Mouse (Mus musculus) right cerebral cortex, adult 2 months (tissue): Measurements from ENCODE around the gene Trip10.
A peak's percentile ranks its signal among the peaks of the same experiment; 100 is the strongest.
"Not testable (repeated sequence)": the region's sequence is repeated elsewhere in the genome, so short reads cannot be mapped to it uniquely, and the experiment has no call there.

ENCODE experiments used
- DNase-seq, 2 experiments: peaks; one replicate each; pipeline ENCODE4 v3.0.0; 2021 to 2022; ENCODE audit warnings: low spot score in 2 of 2

The Trip10 gene

DNA sequence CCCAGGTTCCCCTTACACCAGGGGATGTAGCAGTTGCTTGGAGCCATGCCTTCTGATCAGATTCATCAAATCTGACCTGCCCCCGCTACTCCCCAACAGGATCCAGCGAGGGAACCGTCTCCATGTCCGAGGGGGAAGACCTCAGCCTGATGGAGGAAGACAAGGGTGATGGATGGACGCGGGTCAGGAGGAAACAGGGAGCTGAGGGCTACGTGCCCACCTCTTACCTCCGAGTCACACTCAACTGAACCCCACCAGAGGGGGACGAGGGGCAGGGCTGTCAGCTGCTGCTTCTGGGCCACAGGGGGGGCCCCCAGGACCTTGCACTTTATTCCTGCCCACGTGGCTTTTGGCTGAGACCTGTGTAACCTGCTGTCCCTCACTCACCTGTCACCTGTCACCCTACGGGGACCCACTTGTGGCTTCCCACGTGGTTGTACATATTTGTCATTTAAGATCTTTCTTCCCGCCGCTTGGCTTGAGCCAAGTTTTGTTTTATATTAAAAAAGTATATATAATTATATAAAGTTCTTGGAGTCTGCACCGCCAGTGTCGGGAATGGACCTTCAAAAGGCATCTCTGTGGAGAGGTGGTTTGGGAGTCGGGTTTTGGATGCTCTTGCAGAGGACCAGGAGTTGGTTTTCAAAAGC lies 13.8 kb downstream of the Trip10 start:
- no peak for DNase-seq

DNA sequence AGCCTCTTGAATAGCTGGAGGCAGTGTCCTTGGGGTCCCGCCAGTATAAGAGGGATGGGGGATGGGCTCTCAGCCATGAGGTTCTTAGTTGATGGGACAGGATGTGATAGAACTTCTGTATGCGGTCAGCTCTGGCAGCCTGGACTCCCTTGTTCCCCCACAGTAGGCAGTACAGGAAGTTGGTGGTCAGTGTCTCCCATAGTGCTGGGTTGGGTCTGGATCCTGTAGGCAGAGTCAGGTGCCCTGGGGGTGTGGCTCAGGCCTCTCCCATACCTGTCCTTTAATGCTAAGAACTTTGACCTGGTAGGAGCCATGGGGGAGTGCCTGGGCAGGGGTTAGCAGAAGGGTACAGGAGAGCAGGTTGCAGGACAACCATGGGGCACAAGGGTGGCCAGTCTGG lies 14.9 kb downstream of the Trip10 start:
- DNase-seq: no peak

DNA sequence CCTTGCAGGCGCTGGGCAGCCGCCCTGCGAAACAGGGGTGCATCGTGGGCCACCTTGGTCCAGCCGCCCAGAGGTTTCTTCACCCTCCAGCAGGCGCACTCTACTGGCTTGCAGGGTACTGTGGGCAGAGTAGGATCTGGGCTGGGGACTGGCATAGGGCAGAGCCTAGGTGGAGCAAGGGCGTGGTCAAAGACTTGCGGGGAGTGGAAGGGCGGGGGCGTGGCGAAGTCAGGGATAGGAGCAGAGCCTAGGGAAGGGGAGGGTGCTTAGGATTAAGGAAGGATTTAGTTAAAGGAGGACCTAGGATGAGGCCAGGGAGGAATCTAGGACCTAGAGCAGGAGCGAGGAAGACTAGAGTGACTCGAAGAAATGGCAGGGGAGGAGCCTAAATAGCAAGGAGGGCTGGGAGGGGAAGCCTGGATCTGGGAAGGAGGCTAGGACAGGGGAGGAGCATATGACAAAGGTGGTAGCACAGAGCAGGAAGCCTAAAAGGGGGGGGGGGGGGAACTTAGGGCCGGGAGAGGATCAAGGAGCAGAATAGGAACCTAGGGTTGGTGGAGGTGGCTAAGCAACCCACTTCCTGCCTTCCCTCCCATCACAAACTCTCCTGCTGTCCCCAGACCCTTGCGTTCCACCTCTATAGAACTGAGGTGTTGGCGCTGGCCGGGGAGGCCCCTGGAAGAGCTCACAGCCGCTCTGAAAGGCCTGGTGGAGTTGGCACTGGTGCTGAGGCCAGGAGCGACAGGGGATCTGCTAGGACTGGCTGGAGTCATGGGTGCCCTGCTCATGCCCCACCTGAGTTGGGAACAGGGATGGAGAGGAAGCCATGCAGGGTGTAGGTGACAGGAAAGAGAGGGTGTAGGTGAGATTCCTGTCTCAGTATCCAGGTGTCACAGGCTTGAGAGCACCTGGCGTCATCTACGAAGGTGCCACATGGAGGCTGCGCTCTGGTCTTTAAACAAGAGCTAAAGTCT lies 16.0 kb downstream of the Trip10 start:
- DNase-seq: peak in 1 of 2 experiments; percentile 11

DNA sequence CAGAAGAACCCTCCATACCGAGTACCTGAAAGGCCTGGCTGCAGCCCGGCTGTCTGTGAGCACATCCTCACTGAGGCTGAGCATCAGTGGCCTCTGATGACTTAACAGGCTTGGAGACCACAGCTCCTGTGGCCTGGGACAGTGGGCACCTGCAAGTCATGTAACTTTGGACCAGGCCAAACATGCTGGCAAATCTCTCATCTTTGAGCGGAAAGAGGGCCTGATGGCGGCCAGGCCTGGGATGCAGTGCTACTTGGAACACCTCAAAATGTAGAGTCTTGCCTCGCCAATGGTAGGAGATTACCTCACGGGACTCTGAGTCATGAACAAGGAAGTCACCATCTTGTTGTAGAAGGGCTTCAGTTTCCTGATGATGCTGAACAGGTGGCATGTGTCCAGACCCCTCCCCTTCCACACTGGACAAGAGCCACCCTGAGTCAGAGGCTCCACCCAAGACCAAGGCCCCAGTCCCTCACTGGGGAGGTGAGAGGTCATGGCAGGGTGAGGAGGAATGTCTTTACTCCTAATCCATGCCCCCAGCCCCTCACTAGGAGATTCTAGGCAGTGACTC lies 18.4 kb downstream of the Trip10 start:
- no peak for DNase-seq

DNA sequence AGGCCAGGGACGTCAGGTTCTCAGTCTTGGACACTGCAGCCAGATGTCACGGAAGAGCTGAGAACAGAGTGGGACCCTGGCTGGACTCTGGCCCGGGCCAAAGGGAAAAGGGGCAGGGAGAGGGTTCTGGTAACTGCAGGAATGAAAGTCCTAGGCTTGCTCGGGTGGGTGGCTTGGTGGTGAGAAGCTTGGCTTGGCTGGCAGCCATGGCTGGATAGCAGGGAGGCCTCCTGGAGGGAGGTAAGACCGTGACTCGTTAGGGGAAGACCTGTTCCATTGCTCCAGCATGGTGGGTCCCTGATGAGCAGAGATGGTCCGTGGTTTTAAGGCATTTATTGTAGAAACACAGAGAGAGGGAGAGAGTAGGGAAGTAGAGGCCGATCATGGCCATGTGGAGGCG lies 22.0 kb downstream of the Trip10 start:
- DNase-seq: no peak

DNA sequence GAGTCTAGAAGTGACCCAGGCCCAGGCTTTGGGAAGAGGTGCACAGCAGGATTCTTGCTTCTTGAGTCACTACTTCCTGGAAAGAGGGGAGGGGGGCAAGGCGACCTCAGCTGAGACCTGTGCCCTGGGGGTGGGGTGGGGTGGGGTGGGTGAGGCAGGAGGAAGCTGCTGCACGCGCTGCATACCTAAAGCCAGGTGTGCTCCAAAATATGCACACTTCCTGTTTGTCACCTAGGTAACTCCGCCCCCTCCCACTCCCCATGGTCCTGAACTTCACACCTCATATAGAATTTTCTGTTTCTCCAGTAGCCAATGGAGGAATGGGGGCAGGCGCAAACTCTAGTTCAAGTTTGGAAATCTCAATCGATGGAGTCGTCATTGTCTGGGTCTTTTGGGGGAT lies 24.6 kb downstream of the Trip10 start:
- DNase-seq: no peak

DNA sequence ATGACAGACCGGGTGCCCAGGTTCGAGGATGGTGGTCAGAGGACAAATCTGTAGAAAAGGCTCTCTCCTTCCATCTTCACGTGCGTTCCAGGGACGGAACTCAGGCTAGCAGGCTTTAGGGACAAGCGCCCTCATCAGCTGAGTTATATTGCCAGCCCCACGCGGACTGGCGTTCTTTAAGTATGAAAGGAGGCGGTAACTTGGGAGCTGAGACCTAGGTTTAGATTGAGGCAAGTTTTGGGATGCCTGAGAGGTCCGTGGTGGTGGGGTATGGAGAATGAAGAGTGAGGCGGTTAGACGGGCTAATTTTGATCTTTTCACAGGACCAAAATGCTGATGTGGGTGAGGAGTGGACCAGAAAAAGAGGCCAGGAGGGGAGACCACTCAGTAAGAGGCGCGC lies 25.4 kb downstream of the Trip10 start:
- DNase-seq: no peak

DNA sequence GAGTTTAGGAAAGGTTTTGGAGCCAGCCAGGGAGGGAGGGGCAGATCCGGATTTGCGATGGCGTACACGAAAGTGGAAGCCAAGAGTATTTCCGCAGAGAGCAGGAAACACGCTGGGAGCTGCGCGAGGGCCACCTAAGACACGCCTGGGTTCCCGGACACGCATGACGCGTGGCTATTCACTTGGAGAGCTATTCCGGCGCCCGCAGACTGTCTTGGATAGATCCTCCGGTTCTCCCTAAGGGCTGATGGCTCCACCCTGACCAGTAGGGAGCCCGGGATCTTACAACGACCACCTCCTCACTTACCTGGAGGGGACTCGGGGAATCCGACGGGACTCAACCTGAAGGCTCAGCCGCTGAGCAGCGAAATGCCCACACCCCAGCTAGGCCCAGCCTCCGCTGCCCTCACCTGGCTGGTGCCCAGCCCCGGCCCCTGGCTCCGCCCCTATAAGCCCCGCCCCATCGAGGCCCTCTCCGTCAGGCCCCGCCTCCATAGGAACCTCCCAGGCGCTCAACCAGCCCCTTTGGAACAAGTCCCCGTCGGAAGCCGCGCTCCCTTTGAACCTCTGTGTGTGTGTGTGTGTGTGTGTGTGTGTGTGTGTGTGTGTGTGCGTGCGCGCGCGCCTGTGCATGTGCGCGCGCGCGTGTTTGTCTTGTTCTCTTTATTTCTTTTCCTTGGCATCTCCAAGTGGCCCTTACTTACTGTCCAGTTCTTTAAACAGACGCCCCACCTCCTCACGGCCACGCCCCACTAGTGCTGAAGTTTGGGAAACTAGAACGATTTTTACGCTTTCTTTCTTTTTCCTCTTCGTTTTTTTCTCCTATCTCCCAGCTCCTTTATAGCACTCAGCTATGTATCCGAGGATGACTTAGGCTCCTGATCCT lies 26.1 kb downstream of the Trip10 start:
- peak; percentile 49 to 50 for DNase-seq

DNA sequence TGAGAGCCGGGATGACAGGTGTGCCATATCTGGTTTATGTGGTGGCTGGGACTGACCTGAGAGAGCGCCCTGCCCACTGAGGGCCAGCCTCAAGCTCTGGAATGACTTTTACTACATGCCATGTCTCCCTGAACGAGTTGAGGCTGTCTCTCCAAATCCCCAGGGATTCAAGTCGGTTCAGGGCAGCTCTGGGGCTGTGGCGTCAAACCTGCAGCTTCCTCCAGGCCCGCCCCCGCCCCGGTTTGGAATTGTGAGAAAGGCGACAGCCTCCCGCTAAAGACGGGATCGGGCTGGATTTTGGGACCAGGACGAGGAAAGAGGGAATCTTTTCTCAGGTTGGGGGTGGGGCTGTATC lies 26.7 kb downstream of the Trip10 start:
- no peak for DNase-seq

DNA sequence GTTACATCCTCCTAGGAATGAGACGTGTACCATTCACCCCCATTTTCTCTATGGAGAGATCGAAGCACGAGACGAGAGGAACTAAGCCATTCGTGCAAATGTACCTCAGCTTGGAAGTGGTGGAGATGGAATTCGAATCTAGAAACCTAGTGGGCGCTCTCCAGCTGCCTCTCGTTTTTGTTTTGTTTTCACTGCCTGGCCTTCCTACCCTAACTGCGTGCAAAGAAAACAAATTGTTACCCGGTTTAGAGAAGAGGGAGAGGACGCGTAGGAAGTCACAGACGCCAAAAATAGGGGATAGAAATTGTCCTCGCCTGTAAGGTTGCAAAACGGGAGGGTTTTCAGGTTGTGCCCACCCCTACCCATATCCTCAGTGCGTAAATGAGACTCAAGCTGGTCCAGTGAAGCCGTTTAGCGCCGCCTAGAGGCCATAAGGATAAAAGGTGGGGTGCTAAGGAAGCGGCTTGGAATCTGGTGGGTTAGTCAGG lies 27.4 kb downstream of the Trip10 start:
- peak; percentile 73 to 85 for DNase-seq

DNA sequence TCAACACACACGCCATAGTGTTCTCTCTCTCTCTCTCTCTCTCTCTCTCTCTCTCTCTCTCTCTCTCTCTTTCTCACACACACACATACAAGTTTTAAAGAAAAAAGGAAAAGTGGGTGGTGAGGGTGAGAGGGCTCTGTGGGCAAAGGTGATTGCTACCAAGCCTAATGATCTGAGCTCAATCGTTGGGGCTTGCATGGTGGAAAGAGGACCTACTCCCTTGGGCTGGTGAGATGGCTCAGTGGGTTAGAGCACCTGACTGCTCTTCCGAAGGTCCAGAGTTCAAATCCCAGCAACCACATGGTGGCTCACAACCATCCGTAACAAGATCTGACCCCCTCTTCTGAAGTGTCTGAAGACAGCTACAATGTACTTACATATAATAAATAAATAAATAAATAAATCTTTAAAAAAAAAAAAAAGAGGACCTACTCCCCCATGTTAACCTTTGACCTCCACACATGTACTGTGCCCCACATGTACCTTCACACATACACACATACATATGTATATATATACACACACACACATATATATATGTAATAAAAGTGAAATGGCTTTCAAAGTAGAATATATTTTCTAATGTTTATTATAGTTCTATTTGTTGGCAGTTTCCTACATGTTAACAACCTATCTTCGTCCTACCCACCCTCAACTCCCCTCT lies 28.5 kb downstream of the Trip10 start:
- not testable (repeated sequence) for DNase-seq

DNA sequence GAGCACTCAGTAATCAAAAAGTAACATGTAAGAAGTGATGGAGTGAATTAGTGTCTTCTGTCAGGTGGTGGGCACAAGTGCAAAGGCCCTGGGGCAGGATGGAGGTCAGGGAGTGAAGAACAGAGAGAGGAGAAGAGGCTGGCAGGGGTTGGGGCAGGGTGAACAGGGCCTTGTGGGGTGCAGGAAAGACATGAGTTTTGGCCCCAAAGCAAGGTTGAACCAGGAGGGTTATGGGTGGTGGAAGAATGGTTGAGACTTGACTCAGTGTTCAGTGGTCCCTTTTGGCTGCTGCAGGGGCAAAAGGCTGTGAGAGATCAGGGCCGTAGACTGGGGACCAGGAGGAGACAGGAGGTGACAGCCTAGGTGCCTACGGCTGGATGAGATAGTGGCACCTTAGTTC lies 29.3 kb downstream of the Trip10 start:
- DNase-seq: no peak

DNA sequence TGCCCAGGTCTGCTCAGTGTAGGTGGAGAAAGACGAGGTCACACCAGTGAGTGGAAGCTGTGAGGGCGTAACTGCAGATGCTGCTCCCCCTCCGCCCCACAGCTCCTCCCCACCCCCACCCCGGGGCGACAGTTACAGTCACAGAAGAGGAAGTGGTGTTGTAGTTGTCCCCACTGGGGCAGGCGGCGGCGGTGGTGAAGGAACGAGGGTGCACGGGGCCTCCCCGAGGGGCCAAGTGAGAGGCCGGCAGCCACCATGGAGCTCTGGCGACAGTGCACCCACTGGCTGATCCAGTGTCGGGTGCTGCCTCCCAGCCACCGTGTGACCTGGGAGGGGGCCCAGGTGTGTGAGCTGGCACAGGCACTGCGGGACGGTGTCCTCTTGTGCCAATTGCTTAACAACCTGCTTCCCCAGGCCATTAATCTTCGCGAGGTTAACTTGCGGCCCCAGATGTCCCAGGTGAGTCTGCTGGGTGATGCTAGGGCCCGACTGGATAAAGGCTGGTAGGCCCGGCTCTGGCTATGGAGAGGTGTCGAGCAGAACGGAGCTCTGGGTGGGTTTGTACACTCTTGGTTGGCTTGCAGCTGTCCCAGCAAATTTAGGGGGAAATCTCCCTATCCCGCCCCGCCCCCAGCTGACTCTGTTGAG lies 29.8 kb downstream of the Trip10 start, which contains the start of gene Vav1:
Gene Vav1 (plus strand): TSS at position 158 of the 648 bp plus-strand sequence.
- no peak for DNase-seq

DNA sequence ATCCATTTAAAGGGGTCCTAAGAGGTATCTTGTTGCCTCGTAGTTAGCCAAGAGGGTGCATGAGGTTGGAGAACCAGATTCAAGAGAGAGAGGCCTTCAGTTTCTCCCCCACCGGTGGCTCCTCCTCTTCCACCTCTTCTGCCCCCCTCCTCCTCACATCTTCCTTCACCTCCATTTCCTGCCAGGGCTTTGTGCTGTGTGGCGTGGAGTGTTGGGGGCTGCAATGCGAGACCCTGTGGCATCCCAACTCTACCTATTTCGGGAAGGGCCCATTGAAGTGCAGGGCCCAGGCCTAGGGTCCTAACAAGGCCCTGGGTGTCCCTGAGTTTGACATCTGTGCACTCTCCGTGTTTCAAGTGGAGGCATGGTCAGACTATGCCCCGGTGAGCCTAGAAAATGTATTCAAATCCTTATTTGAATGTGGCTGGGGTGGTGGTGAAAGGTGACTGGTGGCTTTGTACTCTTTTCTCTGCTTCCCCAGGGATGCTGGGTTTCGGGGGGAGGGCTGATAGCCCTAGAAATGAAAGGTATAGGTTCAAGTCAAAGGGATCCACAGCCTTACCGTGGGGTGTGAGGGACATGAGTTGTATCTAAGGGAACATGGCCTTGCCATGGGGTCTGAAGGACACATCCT lies 30.5 kb downstream of the Trip10 start:
- no peak for DNase-seq

DNA sequence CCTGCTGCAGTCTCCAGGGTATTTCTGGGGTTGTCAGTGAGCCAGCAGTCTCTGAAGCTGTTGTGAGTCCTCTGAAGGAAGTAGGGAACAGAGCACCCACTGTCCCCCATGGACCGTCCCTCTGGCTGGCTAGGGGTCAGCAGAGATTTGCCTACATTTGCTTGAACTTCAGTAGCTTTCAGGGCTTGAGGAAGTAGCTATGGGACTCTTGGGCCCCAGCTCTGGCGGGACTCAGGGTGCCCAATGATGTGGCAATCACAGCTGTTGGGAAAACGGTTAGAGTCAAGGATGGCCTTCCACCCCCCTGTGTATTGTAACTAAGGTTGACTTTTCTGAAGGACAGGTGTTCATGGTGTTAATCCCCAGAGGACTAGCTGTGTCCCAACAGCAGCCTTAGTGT lies 31.2 kb downstream of the Trip10 start:
- DNase-seq: no peak

DNA sequence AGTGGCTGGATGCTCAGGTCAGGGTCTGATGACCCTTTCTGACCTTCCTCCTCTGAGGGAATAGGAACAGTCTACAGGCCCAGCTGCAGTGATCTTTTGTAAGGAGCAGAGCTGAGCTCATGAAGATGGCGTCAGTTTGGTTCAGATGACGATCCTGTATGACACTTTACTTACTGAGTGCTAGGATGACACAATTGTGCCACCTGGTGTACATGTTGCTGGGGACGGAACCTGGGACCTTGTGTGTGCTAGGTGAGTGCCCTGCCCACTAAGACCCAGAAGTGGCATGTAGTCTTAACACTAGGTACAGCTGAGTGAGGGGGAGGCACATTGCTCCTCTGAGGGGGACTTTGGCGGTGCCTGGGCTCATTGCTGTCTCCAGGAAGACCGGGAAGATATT lies 34.7 kb downstream of the Trip10 start:
- no peak for DNase-seq

DNA sequence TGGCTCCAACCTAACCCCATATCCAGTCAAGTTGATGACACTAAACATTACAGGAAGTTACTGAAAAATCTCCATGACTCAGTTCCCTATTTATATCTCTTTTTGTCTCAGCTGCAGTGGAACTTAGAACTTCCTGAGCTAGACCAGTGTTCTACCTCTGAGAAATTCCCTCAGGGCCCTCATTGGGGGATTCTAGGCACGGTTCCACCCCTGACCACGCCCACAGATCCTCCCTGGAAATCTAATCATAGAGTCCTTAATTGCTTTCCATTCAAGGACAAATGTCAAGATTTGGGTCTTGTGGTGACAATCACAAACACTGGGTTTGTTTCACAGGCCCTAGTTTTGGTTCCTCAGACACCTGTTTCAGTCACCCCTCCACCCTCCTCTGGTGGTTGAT lies 35.8 kb downstream of the Trip10 start:
- DNase-seq: no peak

DNA sequence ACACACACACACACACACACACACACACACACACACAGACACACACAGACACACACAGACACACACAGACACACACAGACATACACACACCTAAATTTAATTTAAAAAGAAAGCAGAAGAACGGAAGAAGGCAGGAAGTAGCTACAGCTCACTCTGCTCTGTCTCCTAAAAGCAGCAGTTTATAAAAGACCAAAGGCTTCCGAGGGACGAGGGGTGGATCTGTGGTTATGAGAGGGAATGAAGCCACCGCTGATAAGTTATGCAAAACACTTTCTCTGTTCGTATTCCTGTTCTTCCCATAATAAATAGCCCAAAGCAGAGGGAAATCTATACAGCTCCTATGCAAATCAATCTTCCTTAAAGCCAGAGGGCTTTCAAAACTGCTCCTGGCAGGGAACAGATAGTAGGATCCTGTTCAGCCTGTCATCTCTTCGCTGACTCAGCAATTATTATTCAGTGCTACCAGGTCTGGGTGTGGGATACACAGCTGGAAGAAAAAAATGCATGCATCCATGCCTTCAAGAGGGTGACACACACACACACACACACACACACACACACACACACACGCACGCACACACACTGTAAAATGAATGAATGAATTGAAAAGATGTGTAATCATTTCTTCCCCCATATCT lies 37.6 kb downstream of the Trip10 start:
- no peak for DNase-seq

DNA sequence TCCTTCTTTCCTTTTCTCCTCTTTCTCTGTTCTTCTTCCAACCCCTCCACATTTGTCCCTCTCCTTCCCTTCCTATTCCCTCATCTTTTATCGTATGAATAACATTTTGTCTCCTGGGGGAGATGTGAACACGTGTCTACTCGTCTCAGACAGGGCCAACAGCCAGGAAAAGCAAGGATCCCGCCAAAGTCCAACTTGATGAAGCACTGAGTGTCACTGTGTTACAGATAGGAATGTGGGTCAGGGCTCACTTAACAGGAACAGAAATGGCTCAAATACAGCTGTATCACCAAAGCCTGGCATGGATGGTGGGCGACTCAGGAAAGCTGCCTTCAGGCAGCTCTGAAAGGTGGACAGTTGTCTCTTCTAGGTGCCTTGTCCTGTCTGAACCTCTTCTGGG lies 40.0 kb downstream of the Trip10 start:
- DNase-seq: no peak
